27 mouse cellular contexts compared by ENCODE assay signal in genomic region chr16:17258917-17259316, GRCm38 (mm10). TPM values are rescaled to one million over a fixed set of nuclear protein-coding genes. Genes with fewer than 3 reads are reported as not detected.
"Had no signal": no experiment of that assay in that cellular context is flagged by ENCODE, and none has a peak within 500 bp of the region (broad histone marks: within the 10 kb centered on the region; RNA-seq: fewer than 3 reads in every experiment).

No protein-coding gene starts in this region.

- H3K27ac ChIP-seq: heart, adult 2 months; heart, embryonic 13.5 days; heart, embryonic 15.5 days; hindbrain, embryonic 13.5 days; hindbrain, embryonic 15.5 days; hindbrain, postnatal 0 days; layer of hippocampus, adult 2 months; left cerebral cortex, adult 2 months; limb, embryonic 10.5 days; liver, embryonic 13.5 days; liver, embryonic 15.5 days had no signal

- H3K9ac ChIP-seq: heart, embryonic 13.5 days; heart, embryonic 15.5 days; hindbrain, embryonic 13.5 days; hindbrain, embryonic 15.5 days; limb, embryonic 12.5 days; liver, embryonic 13.5 days; liver, embryonic 15.5 days had no signal

- DNase-seq: gastrocnemius, adult 2 months; gastrocnemius, postnatal 10 days; gastrocnemius, postnatal 36 days; heart, adult 11 months; heart, adult 2 months; heart, postnatal 14 days; heart, postnatal 36 days; kidney, adult 11 months; kidney, adult 2 months; kidney, postnatal 10 days; kidney, postnatal 25 days; kidney, postnatal 4 days; liver; liver, embryonic 13.5 days had no signal

- H3K27me3 ChIP-seq: heart, embryonic 13.5 days; heart, embryonic 15.5 days; hindbrain, embryonic 13.5 days; hindbrain, embryonic 15.5 days; limb, embryonic 12.5 days; liver, embryonic 13.5 days; liver, embryonic 15.5 days had no signal

- H3K9me3 ChIP-seq: heart, embryonic 13.5 days; heart, embryonic 15.5 days; hindbrain, embryonic 13.5 days; hindbrain, embryonic 15.5 days; limb, embryonic 10.5 days; limb, embryonic 12.5 days; liver, embryonic 13.5 days; liver, embryonic 15.5 days had no signal

- H3K4me2 ChIP-seq: heart, embryonic 11.5 days; heart, embryonic 13.5 days; heart, embryonic 15.5 days; hindbrain, embryonic 13.5 days; hindbrain, embryonic 15.5 days; limb, embryonic 12.5 days; liver, embryonic 11.5 days; liver, embryonic 13.5 days; liver, embryonic 15.5 days had no signal

- ATAC-seq: hindbrain, postnatal 0 days; intestine, embryonic 16.5 days had no signal

- H3K4me3 ChIP-seq: gastrocnemius, adult 2 months; heart, adult 2 months; heart, embryonic 13.5 days; heart, embryonic 15.5 days; hindbrain, embryonic 13.5 days; hindbrain, embryonic 15.5 days; layer of hippocampus, adult 2 months; left cerebral cortex, adult 2 months; limb, embryonic 10.5 days; limb, embryonic 12.5 days; liver, embryonic 13.5 days; liver, embryonic 15.5 days had no signal

RNA-seq across cellular contexts. Expression of gene Rimbp3, which starts 50.5 kb away (rescaled TPM):
- total RNA-seq: gastrocnemius, postnatal 36 days had no signal
